Mouse (Mus musculus) thymus, adult 2 months (tissue): ENCODE measurements around the gene Prdm16. TPM values are rescaled to one million over a fixed set of nuclear protein-coding genes. Genes with fewer than 3 reads are reported as not detected.

ENCODE experiments used
- DNase-seq: peaks from one replicate; pipeline ENCODE4 v3.0.0; 2021
- H3K27ac ChIP-seq: fragments of 200-500 bp; 2 replicates; pipeline ENCODE4 v1.5.1; 2012; ENCODE audit warnings: low read length, control low read depth; ENCODE audit not compliant: control insufficient read depth, insufficient read depth
- H3K27me3 ChIP-seq: fragments of 200-500 bp; 2 replicates; pipeline ENCODE4 v1.6.1; 2012; ENCODE audit warnings: mild to moderate bottlenecking, low read length, moderate library complexity, mixed read lengths; ENCODE audit not compliant: control insufficient read depth, insufficient read depth
- H3K36me3 ChIP-seq: fragments of 200-500 bp; 2 replicates; pipeline ENCODE4 v1.6.1; 2012; ENCODE audit warnings: mild to moderate bottlenecking, low read length, moderate library complexity; ENCODE audit not compliant: control insufficient read depth, insufficient read depth
- H3K4me1 ChIP-seq: fragments of 200-500 bp; replicated peaks from 2 replicates; pipeline ENCODE4 v1.6.1; 2012; ENCODE audit warnings: low read length; ENCODE audit not compliant: control insufficient read depth, insufficient read depth
- H3K4me3 ChIP-seq: fragments of 200-500 bp; 2 replicates; pipeline ENCODE4 v1.5.1; 2012; ENCODE audit warnings: mild to moderate bottlenecking, low read length, control low read depth, moderate library complexity; ENCODE audit not compliant: control insufficient read depth, insufficient read depth
- CTCF ChIP-seq: fragments of 200-500 bp; IDR thresholded peaks from 2 replicates; pipeline ENCODE4 v1.5.1; 2012; ENCODE audit warnings: mild to moderate bottlenecking, control low read depth, low read length, moderate library complexity, borderline replicate concordance; ENCODE audit not compliant: control insufficient read depth, poor library complexity, insufficient read depth; ENCODE audit errors: extremely low read depth
- POLR2A ChIP-seq: fragments of 200-500 bp; IDR thresholded peaks from 2 replicates; pipeline ENCODE4 v1.6.1; 2012; ENCODE audit warnings: mild to moderate bottlenecking, low read length, control low read depth, moderate library complexity; ENCODE audit not compliant: control insufficient read depth, poor library complexity, insufficient read depth; ENCODE audit errors: extremely low read depth
- WGBS: fragments of 180-500 bp; shearing (Covaris S2); methylation state at CpG from one replicate; pipeline ENCODE4 v1.1.7; 2018; 5-methylcytosine and 5-hydroxymethylcytosine counted together
- polyA plus RNA-seq: library from polyadenylated mRNA; depleted of rRNA; stranded (reverse); fragments of >200 nt; gene quantifications from 2 replicates; pipeline ENCODE4 v1.2.3, GENCODE M21; 2012

Prdm16 gene
- polyA plus RNA-seq, 1 experiment: 4.5 TPM

DNA sequence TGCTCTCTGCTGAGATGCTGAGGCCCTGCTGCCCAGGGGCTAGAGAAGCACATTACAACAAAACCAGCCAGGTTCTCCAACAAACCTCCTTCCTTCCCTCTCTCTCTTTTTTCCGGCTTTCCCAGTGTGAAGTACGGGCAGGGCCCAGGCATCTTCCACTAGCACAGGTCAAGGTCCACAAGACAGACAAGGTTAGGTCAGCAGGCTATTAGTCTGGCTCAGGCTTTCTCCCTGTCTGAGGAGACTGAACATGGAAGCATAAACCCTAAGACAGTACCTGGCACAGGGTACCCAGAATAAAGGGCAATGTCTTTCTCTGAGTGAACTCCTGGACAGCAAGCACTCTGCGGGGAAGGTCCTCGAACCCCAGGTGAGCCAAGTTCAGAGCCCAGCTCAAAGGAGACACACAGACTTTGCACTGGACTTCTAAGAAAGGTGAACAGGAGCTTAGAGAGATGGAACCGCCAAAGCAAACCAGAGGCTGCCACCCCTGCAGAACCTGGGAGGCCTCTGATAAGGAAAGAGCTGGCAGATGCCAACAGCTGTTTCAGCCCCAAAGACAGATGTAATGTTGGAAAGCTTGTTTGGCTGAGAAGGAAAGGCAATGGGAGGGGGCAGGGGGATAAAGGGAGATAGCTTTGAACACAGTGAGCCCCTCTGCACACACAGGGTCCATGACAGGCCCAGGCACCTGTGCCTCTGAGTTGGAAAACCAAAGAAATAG is 9.1 kb downstream of the Prdm16 start:
- no peaks in the 10 kb centered on the region for H3K27me3 ChIP-seq
- no peak for TF ChIP-seq CTCF
- no peak for TF ChIP-seq POLR2A
- 91% methylated on average over 5 of the region's 5 CpGs for WGBS
- H3K4me1 ChIP-seq: no peaks in the 10 kb centered on the region
- H3K27ac ChIP-seq: no peak overlapping the region
- DNase-seq: no peak
- H3K36me3 ChIP-seq: no peaks in the 10 kb centered on the region
- H3K4me3 ChIP-seq: no peak overlapping the region

DNA sequence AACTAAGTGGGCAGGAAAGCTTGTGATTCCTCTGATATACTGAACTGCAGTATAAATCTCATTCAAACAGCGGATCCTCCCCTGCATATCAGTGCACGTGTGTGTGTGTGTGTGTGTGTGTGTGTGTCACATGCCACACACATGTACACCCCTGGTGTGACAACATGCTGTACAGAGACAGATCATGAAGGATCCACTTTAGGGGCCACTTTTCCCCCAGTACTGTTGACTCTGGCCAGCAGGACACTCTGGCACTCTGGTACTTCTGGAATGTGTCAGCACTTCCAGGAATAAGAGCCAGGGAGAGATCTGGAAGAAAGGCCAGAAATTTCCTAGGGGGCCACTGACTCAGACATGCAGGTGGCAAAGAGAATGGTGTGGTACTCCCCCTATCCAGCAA is 10.4 kb downstream of the Prdm16 start:
- WGBS: 91% methylated on average over 2 of the region's 2 CpGs
- no peak for TF ChIP-seq CTCF
- no peak for TF ChIP-seq POLR2A
- no peak for DNase-seq
- Histone ChIP-seq H3K4me3 (no peak overlapping the region), H3K27ac (no peak overlapping the region), H3K36me3 (no peaks in the 10 kb centered on the region), H3K4me1 (no peaks in the 10 kb centered on the region), H3K27me3 (no peaks in the 10 kb centered on the region)

DNA sequence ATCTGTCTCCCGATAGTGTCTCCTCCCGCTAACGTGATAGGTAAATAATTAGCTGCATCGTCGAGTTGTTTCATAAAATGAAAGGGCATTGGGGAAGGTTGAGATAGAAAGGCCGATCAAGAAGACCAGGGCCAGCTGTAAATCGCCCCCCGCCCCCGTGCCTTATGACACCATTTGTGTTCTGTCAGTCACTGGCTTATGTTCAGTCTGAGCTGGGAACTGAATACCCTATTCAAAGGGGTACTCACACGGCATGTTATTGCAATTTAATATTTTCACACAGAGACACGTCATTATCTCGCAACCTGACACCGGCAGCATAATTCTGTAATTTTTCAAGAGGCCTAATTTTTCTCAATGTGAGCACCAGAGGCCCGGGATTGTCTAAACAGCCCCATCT is 11.0 kb downstream of the Prdm16 start:
- Histone ChIP-seq H3K4me1 (no peaks in the 10 kb centered on the region), H3K27me3 (no peaks in the 10 kb centered on the region), H3K36me3 (no peaks in the 10 kb centered on the region), H3K4me3 (no peak overlapping the region), H3K27ac (no peak overlapping the region)
- DNase-seq: no peak
- 94% methylated on average over 14 of the region's 14 CpGs for WGBS
- no peak for TF ChIP-seq CTCF
- no peak for TF ChIP-seq POLR2A

DNA sequence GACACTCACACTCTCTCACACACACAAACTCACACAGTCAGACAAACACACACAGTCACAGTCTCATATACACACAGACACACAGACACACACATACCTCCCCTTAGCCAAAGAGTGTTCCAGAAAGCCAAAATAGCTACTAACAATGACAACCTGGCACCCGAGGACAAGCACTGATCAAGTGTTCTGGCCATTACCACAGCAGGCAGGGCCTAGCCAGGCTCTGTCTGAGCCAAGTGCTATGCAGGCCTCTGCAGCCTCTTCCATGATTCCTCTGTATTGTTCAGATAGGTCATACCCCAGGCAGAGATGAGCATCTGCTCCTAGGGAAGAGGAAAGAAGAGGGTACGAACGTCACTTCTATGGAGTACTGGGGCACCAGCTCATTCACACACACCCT is 13.4 kb downstream of the Prdm16 start:
- TF ChIP-seq CTCF (no peak), POLR2A (no peak)
- no peak for DNase-seq
- Histone ChIP-seq H3K27me3 (no peaks in the 10 kb centered on the region), H3K36me3 (no peaks in the 10 kb centered on the region), H3K27ac (no peak overlapping the region), H3K4me3 (no peak overlapping the region), H3K4me1 (no peaks in the 10 kb centered on the region)
- 93% methylated on average over 3 of the region's 3 CpGs for WGBS

DNA sequence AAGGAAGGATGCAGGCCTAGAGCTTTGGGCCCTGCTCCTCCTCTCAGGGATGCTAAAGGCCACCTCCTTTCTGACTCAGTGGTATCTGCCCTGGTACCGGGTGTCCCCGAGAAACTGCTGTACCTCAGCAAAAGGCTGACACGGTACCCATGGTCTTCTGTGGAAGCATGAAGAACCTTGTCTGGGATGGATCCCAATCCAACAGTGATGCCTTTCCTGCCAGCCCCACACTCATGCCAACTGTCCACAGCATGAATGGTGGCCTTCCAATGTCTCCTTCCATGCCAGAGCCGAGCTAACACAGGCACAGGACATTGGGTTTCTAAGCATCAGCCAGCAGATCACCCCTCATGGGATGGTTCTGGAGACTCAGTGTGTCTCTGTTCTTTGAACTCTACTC is 14.2 kb downstream of the Prdm16 start:
- no peaks in the 10 kb centered on the region for H3K36me3 ChIP-seq
- no peak overlapping the region for H3K27ac ChIP-seq
- 98% methylated on average over 4 of the region's 4 CpGs for WGBS
- no peak for DNase-seq
- H3K4me1 ChIP-seq: no peaks in the 10 kb centered on the region
- no peak overlapping the region for H3K4me3 ChIP-seq
- TF ChIP-seq CTCF (no peak), POLR2A (no peak)
- no peaks in the 10 kb centered on the region for H3K27me3 ChIP-seq

DNA sequence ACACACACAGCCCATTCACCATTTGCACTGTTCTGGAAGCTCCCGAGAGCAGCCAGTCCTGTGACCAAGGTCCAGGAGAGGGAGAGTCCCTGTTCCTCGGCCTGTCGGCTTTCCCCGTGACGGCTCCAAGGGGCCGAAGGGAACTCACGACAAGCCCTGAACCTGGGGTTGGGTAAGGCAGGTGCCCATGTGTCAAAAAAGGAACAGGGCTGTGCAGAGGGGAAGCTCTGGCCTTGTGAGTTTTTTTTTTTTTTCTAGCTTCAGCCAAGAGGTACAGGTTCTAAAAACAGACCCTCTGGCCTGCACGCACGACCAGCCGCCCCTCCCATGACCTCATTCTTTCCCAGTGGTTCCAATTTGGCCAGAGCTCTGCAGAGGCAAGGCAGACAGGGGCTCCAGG is 25.5 kb downstream of the Prdm16 start:
- no peaks in the 10 kb centered on the region for H3K36me3 ChIP-seq
- no peak for TF ChIP-seq POLR2A
- no peak for TF ChIP-seq CTCF
- no peak for DNase-seq
- H3K27ac ChIP-seq: no peak overlapping the region
- no peak overlapping the region for H3K4me3 ChIP-seq
- WGBS: 35% methylated on average over 10 of the region's 10 CpGs
- no peaks in the 10 kb centered on the region for H3K4me1 ChIP-seq
- no peaks in the 10 kb centered on the region for H3K27me3 ChIP-seq

DNA sequence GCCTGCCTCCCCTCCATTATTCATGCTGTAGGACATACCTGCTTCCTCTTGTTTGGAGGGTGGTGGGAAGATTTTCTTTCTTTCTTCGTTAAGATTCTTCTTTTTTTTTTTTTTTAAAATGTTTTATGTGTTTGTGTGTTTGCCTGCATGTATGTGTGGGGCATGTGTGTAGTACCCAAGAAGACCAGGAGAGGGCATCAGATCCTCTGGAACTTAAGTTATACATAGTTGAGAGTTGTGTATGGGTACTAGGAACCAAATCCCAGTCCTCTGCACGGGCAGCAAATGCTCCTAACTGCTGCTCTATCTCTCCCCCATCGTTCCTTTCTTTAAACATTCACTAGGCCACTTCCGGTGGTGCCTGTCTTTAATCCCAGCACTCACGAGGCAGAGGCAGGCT is 28.9 kb downstream of the Prdm16 start:
- WGBS: 91% methylated on average over 5 of the region's 5 CpGs

DNA sequence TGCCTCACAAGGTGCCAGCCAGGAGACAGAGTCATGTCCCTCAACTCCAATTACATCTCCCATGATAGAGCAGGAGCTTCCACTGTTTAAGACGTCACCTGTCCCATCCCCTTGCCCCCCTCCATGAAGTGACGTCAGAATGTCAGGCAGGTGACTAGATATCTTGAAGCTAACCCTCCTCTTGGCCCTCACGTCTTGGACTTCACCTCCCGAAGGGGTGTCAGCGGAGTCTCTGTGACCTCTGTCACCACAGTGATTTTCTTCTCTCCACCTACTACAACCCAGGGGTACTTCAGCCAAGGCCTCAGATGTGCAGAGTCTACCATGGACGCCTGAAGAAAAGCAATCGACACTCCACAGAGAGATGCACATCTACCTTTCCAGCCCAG is 32.2 kb downstream of the Prdm16 start:
- Histone ChIP-seq H3K36me3 (no peaks in the 10 kb centered on the region), H3K4me1 (no peaks in the 10 kb centered on the region), H3K4me3 (no peak overlapping the region), H3K27ac (no peak overlapping the region), H3K27me3 (no peaks in the 10 kb centered on the region)
- no peak for DNase-seq
- TF ChIP-seq POLR2A: no peak
- TF ChIP-seq CTCF: no peak
- 92% methylated on average over 7 of the region's 7 CpGs for WGBS

More for the DNA sequence above, 28.9 kb downstream of the Prdm16 start:
- Histone ChIP-seq H3K27me3 (no peaks in the 10 kb centered on the region), H3K27ac (no peak overlapping the region), H3K4me1 (no peaks in the 10 kb centered on the region), H3K36me3 (no peaks in the 10 kb centered on the region), H3K4me3 (no peak overlapping the region)
- DNase-seq: no peak
- TF ChIP-seq POLR2A (no peak), CTCF (no peak)
